Mouse (Mus musculus): ENCODE data around the gene Ckm. TPM values are rescaled to one million over a fixed set of nuclear protein-coding genes. Genes with fewer than 3 reads are reported as not detected.

Gene Ckm
- polyA plus RNA-seq (2015; fragmentation: Nextera tagmentation; extraction: Ambion mirVana), result not detected in 2 replicates

DNA sequence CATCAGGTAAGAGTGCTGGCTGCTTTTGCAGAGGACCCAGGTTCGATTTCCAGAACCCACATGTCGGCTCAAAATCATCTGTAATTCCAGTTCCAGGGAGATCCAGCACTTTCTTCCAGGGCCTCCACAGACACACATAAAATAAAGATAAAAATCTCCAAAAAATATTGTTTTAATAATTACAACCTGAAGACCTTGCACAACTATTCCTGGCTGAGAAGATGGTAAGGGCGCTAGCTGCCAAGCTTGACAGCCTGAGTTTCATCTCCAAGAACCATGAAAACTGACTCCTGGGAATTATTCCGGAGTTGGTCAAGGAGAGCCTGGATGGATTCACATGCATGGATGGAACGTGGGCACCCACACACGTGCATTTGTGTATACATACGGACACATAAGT, at the start of gene Ckm:
Gene Ckm (plus strand): TSS at position 301 of the 400 bp plus-strand sequence.
- Histone ChIP-seq H3K9ac (peak within 1 kb of the TSS; percentile 65), H3K9me3 (replicated peaks) (peaks cover 9% of the 10 kb centered on the region), H3K4me2 (peak within 1 kb of the TSS; percentile 94), H3K27ac (no peak within 1 kb of the TSS), H3K4me3 (peak within 1 kb of the TSS; percentile 53), H3K27me3 (peaks cover 71% of the 10 kb centered on the region), H3K36me3 (ENCODE audit: poor library complexity, severe bottlenecking) (no peaks in the 10 kb centered on the region), H3K4me1 (peaks cover 17% of the 10 kb centered on the region)
- 58% methylated on average over 7 of the region's 7 CpGs for WGBS
- ATAC-seq, result no peak

DNA sequence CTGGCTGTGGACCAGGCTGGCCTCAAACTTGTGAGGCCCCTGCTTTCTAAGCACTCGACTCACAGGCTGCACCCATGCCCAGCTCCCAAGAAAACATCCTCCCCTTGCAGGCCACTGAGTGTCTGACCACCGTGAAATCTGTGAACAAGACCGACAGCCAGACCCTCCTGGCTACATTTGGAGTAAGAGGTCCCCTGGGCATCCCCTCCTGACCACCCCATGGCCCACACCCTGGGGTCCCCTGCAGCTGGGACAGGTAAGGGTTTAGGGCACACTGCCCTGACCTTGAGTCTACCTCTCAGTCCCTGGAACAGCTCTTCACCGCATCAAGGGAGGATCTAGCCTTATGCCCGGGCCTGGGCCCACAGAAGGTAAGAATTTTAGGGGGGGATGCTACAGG, 49.6 kb upstream of the Ckm start:
- no peak overlapping the region for H3K27ac ChIP-seq
- H3K4me2 ChIP-seq, result no peak overlapping the region
- H3K9ac ChIP-seq, result no peak overlapping the region
- H3K27me3 ChIP-seq, result no peaks in the 10 kb centered on the region
- peaks cover 11% of the 10 kb centered on the region for H3K4me1 ChIP-seq
- H3K4me3 ChIP-seq, result no peak overlapping the region
- no peak for ATAC-seq
- H3K36me3 ChIP-seq (ENCODE audit: poor library complexity, severe bottlenecking), result peaks cover 73% of the 10 kb centered on the region
- H3K9me3 ChIP-seq (replicated peaks), result no peaks in the 10 kb centered on the region; the same call in 1 of the 2 replicates
- 85% methylated on average over 5 of the region's 5 CpGs for WGBS

DNA sequence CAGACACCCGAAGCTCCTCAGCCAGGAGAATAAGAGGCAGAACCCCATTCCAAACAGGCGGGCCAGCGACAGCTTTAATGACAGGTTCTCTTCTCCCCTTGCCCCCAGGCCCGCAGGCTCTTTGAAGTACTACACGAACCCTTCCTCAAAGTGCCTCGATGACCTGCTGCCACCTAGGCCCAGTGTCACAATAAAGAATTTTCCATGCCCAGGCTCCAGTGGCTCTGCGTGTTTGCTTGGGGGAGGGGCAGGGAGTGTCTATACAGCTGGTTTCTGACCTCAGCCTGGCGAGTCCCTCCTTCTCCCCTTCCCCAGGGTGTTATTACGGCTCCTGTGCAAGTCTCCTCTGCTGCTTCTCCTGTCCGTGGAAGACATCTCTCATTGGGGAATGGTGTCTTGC, 48.3 kb upstream of the Ckm start:
- Histone ChIP-seq H3K27ac (no peak overlapping the region), H3K27me3 (no peaks in the 10 kb centered on the region), H3K4me3 (no peak overlapping the region), H3K4me2 (no peak overlapping the region), H3K36me3 (ENCODE audit: poor library complexity, severe bottlenecking) (peaks cover 62% of the 10 kb centered on the region), H3K9ac (no peak overlapping the region), H3K4me1 (peaks cover 22% of the 10 kb centered on the region), H3K9me3 (replicated peaks) (no peaks in the 10 kb centered on the region)
- 82% methylated on average over 10 of the region's 10 CpGs for WGBS
- no peak for ATAC-seq

DNA sequence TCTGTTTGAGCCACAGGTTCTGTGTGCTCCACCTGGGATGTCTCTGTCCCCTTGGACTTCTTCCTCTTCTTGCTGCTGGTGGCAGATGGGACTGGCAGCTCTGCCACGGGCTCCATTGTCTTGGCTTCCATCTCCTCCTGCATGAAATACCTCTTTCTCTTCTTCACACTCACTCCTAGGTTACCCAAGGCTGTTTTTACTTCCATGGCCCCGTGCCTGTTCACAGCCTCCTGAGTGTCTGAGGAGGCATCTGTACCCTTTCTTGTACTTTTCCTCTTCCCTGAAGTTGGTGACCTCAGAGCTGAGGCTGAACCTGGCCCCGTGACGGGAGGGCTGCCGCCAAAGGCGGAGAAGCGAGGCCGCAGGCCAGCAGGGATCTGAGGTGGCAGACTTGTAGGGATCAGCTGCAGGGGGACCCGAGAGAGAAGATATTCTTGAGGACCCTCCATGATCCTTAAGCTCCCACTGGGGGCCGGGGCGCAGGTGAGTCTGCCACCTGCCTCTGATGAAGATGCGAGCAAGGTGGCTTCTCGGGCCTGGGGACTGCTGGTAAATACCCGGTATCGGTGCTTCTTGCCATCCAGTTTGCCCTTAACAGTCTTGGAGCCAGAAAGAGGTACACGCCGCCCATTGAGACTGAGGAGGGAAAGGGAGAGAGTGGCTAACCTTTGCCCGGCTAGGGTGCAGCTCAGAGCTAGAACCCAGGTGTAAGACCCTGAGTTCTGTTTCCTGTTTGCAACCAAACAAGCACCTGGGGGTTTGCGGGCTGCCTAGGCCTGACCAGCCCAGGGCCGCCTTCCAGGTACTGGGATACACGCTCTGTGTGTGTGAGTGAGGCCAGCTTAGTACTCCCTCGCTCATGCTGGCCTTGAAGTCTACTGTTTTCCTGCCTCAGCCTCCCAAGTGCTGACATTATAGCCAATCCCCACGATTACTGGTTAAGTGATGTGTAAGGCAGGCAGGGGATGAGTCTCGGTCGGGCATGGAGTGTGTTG, 46.9 kb upstream of the Ckm start:
- Histone ChIP-seq H3K4me1 (peaks cover 34% of the 10 kb centered on the region), H3K27me3 (no peaks in the 10 kb centered on the region), H3K9ac (peak overlapping the region; percentile 73), H3K27ac (no peak overlapping the region), H3K4me2 (peak overlapping the region; percentile 99), H3K36me3 (ENCODE audit: poor library complexity, severe bottlenecking) (peaks cover 49% of the 10 kb centered on the region), H3K4me3 (peak overlapping the region; percentile 64; the same call in 1 of the 2 replicates), H3K9me3 (replicated peaks) (no peaks in the 10 kb centered on the region)
- 91% methylated on average over 25 of the region's 25 CpGs for WGBS
- ATAC-seq, result no peak

DNA sequence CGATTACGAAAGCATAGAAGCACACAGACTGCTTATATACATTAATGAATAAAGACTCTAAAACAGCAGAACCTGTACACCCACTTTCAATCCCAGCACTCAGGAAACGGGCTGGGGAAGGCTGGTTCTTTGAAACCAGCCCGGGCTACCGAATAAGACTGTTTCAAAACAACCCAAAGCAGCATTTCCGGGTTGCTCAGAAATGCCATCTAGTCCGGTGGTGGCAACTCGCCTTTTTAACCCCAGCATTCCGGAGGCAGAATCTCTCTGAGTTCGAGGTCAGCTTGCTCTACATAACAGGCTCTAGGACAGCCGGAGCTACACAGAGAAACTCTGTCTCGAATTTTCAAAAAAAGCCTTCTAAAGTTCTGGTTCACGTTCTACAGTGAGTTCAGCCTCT, 45.9 kb upstream of the Ckm start:
- ATAC-seq, result no peak
- Histone ChIP-seq H3K9ac (peak overlapping the region; percentile 73), H3K9me3 (replicated peaks) (no peaks in the 10 kb centered on the region), H3K4me2 (peak overlapping the region; percentile 99), H3K4me3 (peak overlapping the region; percentile 64), H3K36me3 (ENCODE audit: poor library complexity, severe bottlenecking) (peaks cover 39% of the 10 kb centered on the region), H3K27ac (no peak overlapping the region), H3K4me1 (peaks cover 34% of the 10 kb centered on the region), H3K27me3 (no peaks in the 10 kb centered on the region)
- 17% methylated on average over 13 of the region's 13 CpGs for WGBS

DNA sequence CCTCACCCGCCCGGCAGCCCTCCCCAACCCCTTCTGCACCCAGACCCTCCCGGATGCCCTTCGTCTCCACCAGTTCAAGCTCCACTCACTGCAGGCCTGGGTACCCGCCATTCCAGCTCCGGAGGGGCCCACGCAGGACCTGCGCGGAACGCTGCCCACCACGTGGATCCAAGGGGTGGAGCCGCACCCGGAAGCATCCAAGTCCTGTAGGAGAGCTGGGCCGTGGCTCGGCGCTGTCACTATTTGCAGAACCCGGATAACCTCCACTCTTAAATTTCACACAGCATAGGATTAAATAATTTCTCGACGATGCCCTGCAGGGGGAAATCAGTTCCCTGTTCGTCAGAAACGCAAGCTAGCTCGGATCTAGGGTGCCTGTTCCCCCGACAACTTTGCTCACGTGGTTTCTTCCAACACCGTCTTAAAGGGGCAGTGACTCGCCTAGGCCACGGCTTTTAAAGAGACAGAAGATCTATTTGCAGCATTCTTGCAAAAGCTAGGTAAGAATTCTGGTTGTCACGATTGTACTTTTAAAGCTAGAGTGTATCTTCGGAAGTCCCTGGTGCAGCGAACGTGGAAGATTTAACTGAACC, 45.2 kb upstream of the Ckm start, which contains the start of the genes Cd3eap and Ppp1r13l:
Gene Cd3eap (minus strand): TSS at position 185 of the 593 bp plus-strand sequence.
Gene Ppp1r13l (plus strand): TSS at position 451 of the 593 bp plus-strand sequence.
- under 1% methylated on average over 30 of the region's 31 CpGs for WGBS
- Histone ChIP-seq H3K36me3 (ENCODE audit: poor library complexity, severe bottlenecking) (peaks cover 33% of the 10 kb centered on the region), H3K27me3 (no peaks in the 10 kb centered on the region), H3K27ac (0 out of 2 replicates have a peak within 1 kb of the TSS, but pooled peaks have one; percentile 17), H3K4me1 (peaks cover 40% of the 10 kb centered on the region), H3K4me3 (peak within 1 kb of the TSS; percentile 64), H3K9ac (peak within 1 kb of the TSS; percentile 73), H3K4me2 (peak within 1 kb of the TSS; percentile 99), H3K9me3 (replicated peaks) (no peaks in the 10 kb centered on the region)
- peak; percentile 83 for ATAC-seq

DNA sequence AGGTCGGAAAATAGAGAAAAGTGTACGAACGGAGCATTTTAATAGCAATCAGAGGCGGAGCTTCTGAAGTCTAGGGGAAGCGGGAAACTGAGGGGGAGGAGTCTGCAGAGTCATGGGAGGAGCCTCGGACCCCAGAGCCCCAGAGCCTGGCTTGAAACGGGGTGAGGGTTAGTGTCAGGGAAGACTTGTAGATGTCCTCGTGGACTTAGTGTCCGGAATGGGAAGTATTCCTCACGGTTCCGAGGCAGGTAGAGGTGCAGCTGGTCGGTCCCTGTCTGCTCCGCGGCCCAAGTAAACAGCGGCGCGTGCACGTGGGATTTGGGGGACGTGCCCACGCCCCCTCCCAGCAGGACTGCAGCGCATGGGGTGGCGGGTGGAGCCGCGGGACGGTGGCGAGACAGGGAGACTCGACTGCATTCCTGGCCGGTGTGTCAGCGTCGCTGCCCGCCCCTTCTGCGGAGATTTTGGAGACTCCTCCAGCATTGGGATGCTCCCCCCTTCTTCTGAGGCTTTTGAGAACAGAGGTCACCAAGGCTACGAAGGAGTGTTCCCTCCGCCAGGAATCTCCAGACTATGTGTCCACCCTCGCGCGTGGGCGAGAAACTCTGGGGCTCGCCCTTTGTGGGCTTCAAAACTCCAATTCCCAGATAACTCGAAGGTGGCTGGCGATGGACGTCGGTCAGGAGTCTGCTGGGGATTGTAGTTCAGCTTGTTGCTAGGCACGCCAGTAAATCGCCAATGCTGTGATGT, 44.5 kb upstream of the Ckm start:
- Histone ChIP-seq H3K4me1 (peaks cover 40% of the 10 kb centered on the region), H3K9me3 (replicated peaks) (no peaks in the 10 kb centered on the region), H3K27ac (0 out of 2 replicates have a peak overlapping the region, but pooled peaks have one; percentile 17), H3K9ac (peak overlapping the region; percentile 73), H3K36me3 (ENCODE audit: poor library complexity, severe bottlenecking) (peaks cover 27% of the 10 kb centered on the region), H3K4me3 (peak overlapping the region; percentile 64), H3K4me2 (peak overlapping the region; percentile 99), H3K27me3 (no peaks in the 10 kb centered on the region)
- ATAC-seq, result peak; percentile 80
- whole genome bisulfite sequencing, result under 1% methylated on average over 45 of the region's 45 CpGs

DNA sequence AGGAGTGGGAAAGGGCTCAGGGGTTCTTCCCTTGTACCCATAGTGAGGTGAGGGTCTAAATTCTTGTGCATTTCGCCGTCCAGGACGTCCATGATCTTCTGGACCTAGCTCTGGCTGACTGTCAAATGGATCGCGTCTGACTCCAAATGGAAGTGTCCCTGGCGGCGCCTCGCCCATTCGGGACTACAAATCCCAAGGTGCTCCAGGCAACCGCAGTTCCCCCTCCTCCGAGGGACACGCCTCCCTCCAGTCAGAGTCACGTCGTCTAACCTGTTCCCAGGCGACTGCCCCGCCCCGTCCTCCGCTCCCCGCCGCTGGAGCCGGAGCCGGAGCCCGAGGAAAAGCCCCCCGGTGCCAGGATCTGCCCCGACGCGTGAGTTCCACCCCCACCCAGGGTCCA, 43.6 kb upstream of the Ckm start:
- peak; percentile 71 for ATAC-seq
- peak overlapping the region; percentile 64 for H3K4me3 ChIP-seq
- H3K27ac ChIP-seq, result no peak overlapping the region
- peak overlapping the region; percentile 99 for H3K4me2 ChIP-seq
- H3K9me3 ChIP-seq (replicated peaks), result no peaks in the 10 kb centered on the region
- peaks cover 40% of the 10 kb centered on the region for H3K4me1 ChIP-seq
- H3K9ac ChIP-seq, result peak overlapping the region; percentile 73
- under 1% methylated on average over 27 of the region's 27 CpGs for WGBS
- H3K36me3 ChIP-seq (ENCODE audit: poor library complexity, severe bottlenecking), result peaks cover 22% of the 10 kb centered on the region
- no peaks in the 10 kb centered on the region for H3K27me3 ChIP-seq

DNA sequence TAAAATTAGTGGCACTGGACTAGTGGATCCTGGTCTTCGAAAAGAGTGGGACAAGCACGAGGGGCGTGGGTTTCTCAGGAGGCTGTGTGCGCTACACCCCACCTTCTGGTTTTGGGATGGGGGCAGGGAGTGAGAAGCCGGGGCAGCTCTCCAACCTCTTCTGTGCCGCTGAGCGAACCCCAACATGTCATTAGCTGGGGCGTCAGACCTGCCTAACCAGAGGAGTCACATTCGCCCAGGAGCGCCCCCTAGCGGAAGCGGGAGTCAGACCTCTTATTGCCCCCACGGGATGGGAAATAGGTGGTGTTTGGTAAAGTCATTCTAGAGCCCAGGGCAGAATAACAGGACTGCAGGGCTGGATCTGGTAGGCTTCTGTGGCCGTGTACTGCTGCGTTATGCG, 42.9 kb upstream of the Ckm start:
- H3K27ac ChIP-seq, result no peak overlapping the region
- no peaks in the 10 kb centered on the region for H3K9me3 ChIP-seq (replicated peaks)
- H3K36me3 ChIP-seq (ENCODE audit: poor library complexity, severe bottlenecking), result peaks cover 15% of the 10 kb centered on the region; the same call in 1 of the 2 replicates
- WGBS, result 12% methylated on average over 16 of the region's 16 CpGs
- peak overlapping the region; percentile 56; the same call in 1 of the 2 replicates for H3K9ac ChIP-seq
- peaks cover 40% of the 10 kb centered on the region for H3K4me1 ChIP-seq
- no peak; the same call in 1 of the 2 replicates for ATAC-seq
- peak overlapping the region; percentile 64 for H3K4me3 ChIP-seq
- peak overlapping the region; percentile 99 for H3K4me2 ChIP-seq
- no peaks in the 10 kb centered on the region for H3K27me3 ChIP-seq

DNA sequence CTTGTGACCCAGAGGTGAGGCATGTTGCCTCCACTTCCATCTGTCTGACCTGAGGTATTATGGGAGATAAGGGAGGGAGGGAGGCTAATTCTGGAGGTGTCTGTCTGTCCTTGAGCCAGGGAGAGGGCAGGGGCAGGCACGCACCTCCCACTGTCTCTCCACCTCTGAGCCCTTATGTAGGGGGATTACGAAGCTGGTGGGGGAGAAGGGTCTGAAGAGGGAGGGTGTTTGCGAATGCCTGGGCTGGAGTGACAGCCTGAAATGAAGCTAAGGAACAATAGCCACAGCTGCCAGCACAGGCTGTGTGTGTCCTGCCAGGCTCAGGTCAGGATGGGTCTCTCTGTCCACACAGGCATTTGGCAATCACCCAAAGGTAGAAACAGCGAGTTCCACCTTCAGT, 42.3 kb upstream of the Ckm start:
- Histone ChIP-seq H3K4me3 (peak overlapping the region; percentile 64; the same call in 1 of the 2 replicates), H3K4me1 (peaks cover 40% of the 10 kb centered on the region), H3K36me3 (ENCODE audit: poor library complexity, severe bottlenecking) (peaks cover 9% of the 10 kb centered on the region; the same call in 1 of the 2 replicates), H3K9me3 (replicated peaks) (no peaks in the 10 kb centered on the region), H3K27me3 (no peaks in the 10 kb centered on the region), H3K27ac (no peak overlapping the region), H3K9ac (peak overlapping the region; percentile 37; the same call in 1 of the 2 replicates), H3K4me2 (peak overlapping the region; percentile 99; the same call in 1 of the 2 replicates)
- ATAC-seq, result no peak
- WGBS, result 22% methylated on average over 4 of the region's 4 CpGs

DNA sequence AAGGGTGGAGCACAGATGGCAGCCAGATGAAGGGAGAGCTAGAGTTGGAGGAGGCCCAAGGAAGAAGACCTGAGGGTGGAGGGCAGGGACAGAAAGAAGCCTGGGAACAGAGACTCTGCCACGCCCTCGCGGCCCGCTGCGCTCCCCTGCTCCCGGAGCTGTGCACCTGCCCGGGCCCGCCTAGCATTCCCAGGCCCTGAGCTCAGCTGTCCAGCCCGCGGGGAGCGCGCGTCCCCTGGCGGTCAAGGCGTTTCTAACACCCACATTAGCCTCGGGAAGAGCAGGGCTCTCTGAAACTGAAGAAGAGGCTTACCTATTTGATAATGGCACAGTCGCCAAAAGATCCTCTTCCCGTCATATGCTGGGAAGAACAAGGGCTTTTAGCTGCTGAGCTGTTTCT, 40.7 kb upstream of the Ckm start:
- Histone ChIP-seq H3K4me1 (peaks cover 30% of the 10 kb centered on the region), H3K4me2 (no peak overlapping the region), H3K9ac (no peak overlapping the region), H3K27me3 (peaks cover 6% of the 10 kb centered on the region), H3K4me3 (no peak overlapping the region), H3K9me3 (replicated peaks) (no peaks in the 10 kb centered on the region), H3K36me3 (ENCODE audit: poor library complexity, severe bottlenecking) (no peaks in the 10 kb centered on the region), H3K27ac (no peak overlapping the region)
- WGBS, result 7% methylated on average over 18 of the region's 18 CpGs
- no peak for ATAC-seq
